Mouse (Mus musculus) right cerebral cortex, postnatal 14 days (tissue): ENCODE measurements at regions not wholly inside any gene's neighbourhood (a gene's known extent, or its start where the extent isn't known, plus 50 kb on each side); places are given as distances from the start of the nearest gene placed in this dataset.
A peak's percentile ranks its signal among the peaks of the same experiment; 100 is the strongest.
"Not testable (repeated sequence)": the region's sequence is repeated elsewhere in the genome, so short reads cannot be mapped to it uniquely, and the experiment has no call there.

Source experiments
- DNase-seq: peaks from one replicate; pipeline ENCODE4 v3.0.0; 2022

- peak; percentile 71 for DNase-seq
Observed at GRCm38 (mm10) chr11:31615107-31615811, 56.4 kb downstream of the Bod1 start.

DNA sequence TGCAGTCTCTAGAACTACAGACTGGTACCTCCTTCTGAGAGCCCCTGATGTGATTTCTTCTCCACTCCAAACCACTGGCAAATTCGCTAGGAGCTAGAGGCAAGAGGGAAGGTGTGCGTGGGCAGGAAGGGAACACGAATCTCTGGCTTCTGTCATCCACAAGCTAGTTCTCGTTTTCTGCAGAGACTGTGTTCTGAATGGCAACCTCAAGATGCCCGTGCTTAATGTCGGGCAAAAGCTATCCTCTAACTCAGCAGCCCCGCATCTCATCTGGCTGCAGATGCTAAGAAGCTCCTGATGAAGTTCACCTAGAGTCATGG lies 57.3 kb downstream of the Bod1 start:
- DNase-seq: no peak

GRCm38 (mm10) chr11:31613688-31614393 lies 57.8 kb downstream of the Bod1 start:
- DNase-seq: no peak

DNA sequence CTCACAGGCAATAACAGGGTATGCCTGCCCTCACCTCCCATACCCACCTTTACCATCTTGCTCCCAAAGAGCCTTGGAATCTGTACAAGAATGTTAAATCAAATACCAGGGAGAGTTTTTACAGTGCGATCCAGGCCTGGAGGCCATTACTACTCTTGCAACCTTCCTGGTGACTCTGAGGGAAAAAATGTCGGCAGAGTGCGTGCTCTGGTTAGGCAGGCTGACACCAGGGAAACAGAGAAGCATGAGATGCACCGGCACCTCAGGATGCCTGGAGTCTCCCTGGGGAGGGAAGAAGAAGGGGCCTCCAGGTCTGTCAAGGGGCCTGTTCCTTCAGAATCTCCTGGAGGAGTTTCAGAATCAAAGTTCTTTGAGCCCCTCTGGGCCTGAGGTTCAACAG lies 63.2 kb downstream of the Bod1 start:
- no peak for DNase-seq

- no peak for DNase-seq
Observed at GRCm38 (mm10) chr11:31601499-31601898, 70.2 kb downstream of the Bod1 start.

- no peak for DNase-seq
Observed at GRCm38 (mm10) chr11:31593604-31594003, 78.1 kb downstream of the Bod1 start.

- no peak for DNase-seq
Observed at GRCm38 (mm10) chr11:31592061-31592460, 79.6 kb downstream of the Bod1 start.

- no peak for DNase-seq
Observed at GRCm38 (mm10) chr11:31591037-31591554, 80.6 kb downstream of the Bod1 start.

DNA sequence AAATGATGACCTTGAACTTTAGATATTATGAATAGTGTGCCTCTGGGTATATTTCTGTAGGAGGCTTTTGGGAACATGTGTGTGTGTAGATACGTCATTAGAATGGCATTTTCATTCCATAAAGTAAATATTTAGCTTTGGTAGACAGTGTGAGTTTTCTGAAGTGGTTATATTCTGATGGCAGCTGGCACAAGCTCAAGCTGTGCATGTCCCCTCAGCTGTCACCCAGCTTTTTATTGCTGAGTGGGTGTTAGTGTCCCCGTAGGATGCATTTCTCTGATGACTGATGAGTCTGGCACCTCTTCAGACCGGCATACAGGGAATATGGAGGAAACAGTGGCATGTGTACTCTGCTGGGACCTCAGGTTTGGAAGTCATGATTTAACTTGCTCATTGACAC lies 96.7 kb downstream of the Bod1 start:
- no peak for DNase-seq

GRCm38 (mm10) chr11:31564742-31565510 lies 106.8 kb downstream of the Bod1 start:
- DNase-seq: no peak

DNA sequence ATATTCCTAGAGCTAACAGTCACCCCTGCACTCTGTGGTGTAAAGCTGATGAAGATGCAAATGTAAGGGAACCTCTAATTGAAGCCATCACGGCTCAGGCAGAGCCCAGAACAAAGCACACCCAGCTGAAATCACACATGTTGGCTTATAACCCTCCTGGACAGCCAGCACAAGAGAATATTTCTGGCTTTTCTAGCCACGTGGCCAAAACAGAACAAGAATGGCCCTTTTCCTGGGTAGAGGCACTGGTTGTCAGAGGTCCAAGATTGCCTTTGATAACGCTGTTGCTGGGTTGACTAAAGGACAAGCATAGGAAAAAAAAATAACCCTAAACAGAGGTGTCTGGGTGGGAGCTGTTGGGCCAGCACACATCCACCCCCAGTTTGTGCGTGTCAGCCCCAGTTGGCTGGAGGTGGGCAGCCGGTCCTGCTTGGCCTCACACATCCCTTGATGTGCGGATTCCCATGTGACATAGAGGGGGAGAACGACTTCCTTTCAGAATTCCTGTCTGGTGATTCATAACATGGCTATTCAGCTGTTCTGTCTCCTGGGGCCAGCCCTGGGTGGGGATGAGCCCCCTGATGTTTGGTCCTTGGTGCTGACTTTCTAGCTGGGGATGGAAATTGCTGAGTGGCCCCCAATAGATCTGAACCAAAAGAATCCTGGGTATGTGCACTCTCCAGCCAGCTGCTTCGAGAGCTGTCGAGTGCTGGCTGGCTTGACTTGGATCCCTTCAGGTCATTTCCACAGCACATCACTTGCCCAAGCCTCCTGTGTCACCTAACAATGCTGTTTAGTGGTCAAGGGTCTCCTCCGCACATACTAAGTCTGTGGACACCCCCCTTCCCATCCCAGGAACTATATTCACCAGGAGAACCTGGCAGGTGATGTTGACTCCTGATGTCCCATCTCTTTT lies 107.6 kb downstream of the Bod1 start:
- no peak for DNase-seq

DNA sequence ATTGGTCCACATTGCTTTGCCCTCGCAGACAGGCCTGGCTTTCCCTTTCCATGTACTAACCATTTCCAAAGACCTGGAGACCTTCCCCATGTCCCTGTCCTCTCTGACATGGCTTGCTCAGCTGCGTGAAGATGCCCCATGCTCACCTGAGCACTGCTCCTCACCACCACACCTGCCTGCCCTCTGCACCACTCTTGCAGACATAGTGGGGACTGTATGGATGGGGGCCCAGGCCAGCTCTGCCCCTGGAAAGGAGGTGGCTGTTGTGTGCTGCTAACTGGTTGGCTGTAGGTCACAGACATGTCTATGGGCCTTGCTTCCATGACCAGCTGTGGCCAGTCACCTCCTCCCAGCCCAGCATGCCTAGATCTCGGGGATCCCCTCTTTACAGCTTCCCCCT lies 108.7 kb downstream of the Bod1 start:
- DNase-seq: no peak

DNA sequence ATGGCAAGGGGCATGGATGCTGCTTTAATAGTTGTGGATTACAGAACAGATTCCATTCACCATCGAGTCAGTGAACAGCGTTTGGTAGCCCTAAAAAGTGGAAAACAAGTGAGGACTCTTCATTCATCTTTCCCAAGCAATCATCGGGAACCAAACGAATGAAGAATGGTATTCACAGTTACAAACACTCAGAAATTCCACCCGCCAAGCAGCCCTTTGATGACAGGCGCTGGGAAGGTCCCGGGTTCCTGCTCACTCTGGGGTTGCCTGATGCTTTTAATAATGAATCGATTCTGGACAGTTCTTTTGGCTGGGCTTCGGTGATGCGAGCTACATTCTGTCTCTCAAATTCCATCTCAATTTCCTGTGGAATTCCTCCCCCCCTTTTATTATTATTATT lies 110.9 kb downstream of the Bod1 start:
- DNase-seq: no peak

DNA sequence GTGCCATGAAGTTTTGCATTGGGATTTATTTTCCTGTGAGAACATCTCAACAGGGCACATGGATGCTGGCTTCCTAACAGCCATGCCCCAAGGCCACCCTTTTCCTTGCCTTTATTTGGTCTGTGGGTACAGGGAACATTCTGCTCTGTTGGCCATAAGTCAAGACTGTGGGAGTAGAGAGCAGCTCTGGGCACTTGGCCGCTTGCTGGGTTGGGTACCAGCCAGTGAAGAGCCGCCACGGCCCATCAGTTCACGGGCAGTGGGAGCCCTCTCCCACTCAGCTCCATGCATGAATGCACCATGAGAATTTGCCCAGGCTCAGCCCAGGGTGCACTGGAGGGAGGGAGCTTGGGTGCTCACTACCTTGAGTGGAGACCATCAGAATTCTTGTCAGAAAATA lies 116.6 kb downstream of the Bod1 start:
- no peak for DNase-seq

- DNase-seq: no peak
Observed at GRCm38 (mm10) chr11:31551614-31552271, 119.9 kb downstream of the Bod1 start.

DNA sequence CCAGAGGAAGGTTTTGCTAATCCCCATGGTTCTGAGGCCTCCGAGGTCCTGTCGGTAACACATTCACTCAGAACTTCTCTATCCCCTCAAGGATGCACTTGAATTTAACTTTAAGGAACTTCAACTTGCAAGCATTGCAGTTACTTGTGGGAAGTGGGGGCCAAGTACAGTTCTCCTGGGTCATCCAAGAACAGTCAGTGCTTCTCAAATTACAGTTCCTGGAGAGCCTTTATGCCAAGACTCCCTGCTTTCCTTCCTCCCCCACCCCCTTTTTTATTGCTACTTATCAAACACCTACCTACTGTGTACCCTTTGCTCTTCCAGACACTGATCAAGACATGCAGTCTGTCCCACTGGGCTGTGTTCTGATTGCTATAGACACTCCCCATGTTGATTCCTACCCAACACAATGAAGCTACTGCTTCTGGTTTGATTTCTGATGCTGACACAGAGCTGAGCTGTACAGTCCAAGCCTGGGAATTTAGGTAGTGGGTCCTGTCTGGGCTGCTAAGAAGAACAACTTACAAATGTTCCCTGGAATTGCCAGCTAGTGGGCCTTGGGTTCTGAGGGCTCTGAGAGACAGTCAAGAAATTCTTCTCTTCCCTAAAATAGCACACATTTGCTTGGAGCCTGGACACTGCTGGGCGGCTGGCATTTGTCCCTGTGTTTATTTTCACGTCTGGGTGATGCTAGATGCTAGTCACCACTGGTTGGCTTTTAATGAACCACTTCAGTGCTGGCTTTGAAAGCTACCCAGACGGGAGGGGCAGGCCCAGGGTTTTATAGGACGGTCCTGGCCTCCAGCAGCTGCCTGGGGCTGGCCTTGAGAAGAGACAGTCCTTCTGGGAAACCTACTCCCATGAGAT lies 120.7 kb downstream of the Bod1 start:
- no peak for DNase-seq

GRCm38 (mm10) chr11:31545514-31545913 lies 126.2 kb downstream of the Bod1 start:
- DNase-seq: not testable (repeated sequence)

GRCm38 (mm10) chr11:31542635-31543219 lies 129.0 kb downstream of the Bod1 start:
- DNase-seq: no peak

DNA sequence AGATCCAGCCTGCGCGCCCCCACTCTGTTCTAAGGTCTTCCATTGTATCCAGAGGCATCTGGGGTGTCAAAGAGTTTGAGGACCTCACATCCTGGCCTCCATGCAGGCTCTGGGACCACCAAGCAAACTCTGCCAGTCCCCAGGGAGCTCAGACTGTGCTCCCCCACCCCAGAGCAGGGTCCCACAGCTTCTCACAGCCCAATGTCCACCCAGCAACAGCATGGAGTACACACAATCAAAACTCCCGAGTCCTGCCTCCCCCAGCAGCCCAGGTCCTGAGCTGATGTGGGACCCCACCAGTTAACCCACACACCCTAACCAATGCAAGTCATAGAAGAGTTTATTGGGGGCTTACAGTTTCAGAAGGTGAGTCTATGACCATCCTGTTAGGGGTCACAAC lies 130.3 kb downstream of the Bod1 start:
- DNase-seq: no peak

DNA sequence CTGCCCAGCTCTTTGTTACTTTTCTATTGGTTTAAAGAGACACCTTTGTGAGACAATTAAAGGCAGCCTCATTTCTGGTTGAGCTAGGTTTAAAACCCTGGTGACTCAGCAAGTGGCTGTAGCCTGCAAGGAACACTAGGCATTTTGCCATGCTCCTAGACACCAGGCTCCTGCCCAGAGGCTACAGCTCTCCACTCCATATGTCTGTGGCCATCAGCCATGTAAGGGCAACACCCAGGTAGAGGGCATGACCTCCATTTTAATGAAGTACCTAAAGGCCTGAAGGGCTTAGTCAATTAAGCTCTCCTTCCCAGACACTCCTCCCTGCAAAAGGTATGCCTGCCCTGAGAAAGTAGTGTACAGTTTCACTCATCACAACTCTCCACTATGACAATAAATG lies 130.9 kb downstream of the Bod1 start:
- no peak for DNase-seq

DNA sequence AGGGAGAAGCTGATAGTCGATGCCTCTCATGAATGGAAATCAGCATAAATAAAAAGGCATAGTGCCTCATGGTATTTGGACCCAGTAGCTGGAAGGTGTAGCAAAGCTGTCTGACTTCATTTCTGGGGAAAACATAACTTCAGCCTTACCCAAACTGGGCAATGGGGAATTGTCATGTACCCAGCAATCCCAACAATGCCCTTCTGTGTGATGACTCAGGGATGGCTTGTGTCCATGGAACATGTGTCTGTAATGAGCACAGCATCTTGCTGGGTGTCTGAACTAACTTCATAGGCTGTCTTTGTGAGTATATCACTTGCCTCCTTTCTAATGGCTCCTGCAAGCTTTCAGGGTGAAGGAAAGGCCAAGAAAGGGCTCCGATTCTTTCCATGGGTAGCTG lies 140.3 kb downstream of the Bod1 start:
- DNase-seq: no peak
